Mouse (Mus musculus): ENCODE measurements around the gene Gprc5c. TPM values are rescaled to one million over a fixed set of nuclear protein-coding genes. Genes with fewer than 3 reads are reported as not detected.
A peak's percentile ranks its signal among the peaks of the same experiment; 100 is the strongest.

Gprc5c gene
- polyA plus RNA-seq, 1 experiment from 2014 or later: 23.0 TPM

DNA sequence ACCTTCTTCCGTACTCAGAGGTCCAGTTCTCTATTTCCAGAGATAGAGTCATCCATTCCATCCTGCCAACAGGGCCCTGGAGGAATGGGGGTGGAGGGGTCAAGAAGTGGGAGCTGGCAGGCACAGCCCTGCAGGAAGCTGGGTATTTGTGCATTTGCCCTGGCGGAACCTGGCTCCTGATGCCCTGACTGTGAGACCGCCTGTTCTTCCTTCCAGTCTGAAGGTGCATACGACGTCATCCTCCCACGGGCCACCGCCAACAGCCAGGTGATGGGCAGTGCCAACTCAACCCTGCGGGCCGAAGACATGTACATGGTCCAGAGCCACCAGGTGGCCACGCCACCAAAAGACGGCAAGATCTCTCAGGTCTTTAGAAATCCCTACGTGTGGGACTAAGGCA, 17.3 kb downstream of the Gprc5c start:
- WGBS (ENCODE audit: insufficient replicate concordance): 82% methylated on average over 12 of the region's 12 CpGs

GRCm38 (mm10) chr11:114869787-114870186, 18.8 kb downstream of the Gprc5c start:
- H3K4me2 ChIP-seq: no peak overlapping the region
- H3K27me3 ChIP-seq (ENCODE audit: control insufficient read depth, insufficient read depth, low read length): no peaks in the 10 kb centered on the region
- H3K9me3 ChIP-seq (replicated peaks; ENCODE audit: control insufficient read depth, low read length): no peaks in the 10 kb centered on the region
- peaks cover 7% of the 10 kb centered on the region; the same call in 1 of the 2 replicates for H3K36me3 ChIP-seq (ENCODE audit: control insufficient read depth, insufficient read depth, low read length)
- ATAC-seq (replicated peaks; ENCODE audit: insufficient number of reproducible peaks, low FRiP score, low TSS enrichment): no peak
- no peak overlapping the region for H3K4me3 ChIP-seq (ENCODE audit: low read depth, low read length)
- no peak overlapping the region for H3K9ac ChIP-seq (ENCODE audit: low read depth, low read length)
- peaks cover 34% of the 10 kb centered on the region for H3K4me1 ChIP-seq (ENCODE audit: control insufficient read depth, insufficient read depth, low read length)
- 85% methylated on average over 1 of the region's 1 CpGs for WGBS (ENCODE audit: insufficient replicate concordance)
- no peak overlapping the region for H3K27ac ChIP-seq (ENCODE audit: low read depth, low read length)

More for the DNA sequence above, 17.3 kb downstream of the Gprc5c start:
- Histone ChIP-seq H3K9me3 (replicated peaks; ENCODE audit: control insufficient read depth, low read length) (no peaks in the 10 kb centered on the region), H3K4me1 (ENCODE audit: control insufficient read depth, insufficient read depth, low read length) (peaks cover 29% of the 10 kb centered on the region), H3K27me3 (ENCODE audit: control insufficient read depth, insufficient read depth, low read length) (no peaks in the 10 kb centered on the region), H3K4me2 (no peak overlapping the region), H3K36me3 (ENCODE audit: control insufficient read depth, insufficient read depth, low read length) (peaks cover 11% of the 10 kb centered on the region; the same call in 1 of the 2 replicates), H3K27ac (ENCODE audit: low read depth, low read length) (no peak overlapping the region), H3K9ac (ENCODE audit: low read depth, low read length) (no peak overlapping the region), H3K4me3 (ENCODE audit: low read depth, low read length) (no peak overlapping the region)
- no peak for ATAC-seq (replicated peaks; ENCODE audit: insufficient number of reproducible peaks, low FRiP score, low TSS enrichment)

DNA sequence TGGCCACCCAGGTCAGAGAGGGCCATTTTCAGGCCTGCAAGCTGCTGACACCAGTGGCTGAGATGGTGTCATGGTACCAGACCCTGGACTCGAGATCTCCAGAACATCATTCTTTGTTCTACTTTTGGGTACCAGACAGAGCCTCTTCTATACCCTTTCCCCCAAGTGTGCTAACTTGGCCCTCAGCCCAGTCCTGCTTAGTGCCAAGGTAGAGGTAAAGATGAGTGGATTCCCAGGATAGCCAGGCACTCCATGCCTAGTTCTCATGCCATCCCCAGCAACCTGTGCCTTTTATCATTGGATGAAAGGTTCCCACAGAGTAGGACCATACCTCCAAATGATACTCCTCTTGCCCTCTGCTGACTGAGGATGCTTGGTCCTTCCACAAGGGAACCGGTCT, 20.6 kb downstream of the Gprc5c start:
- H3K4me3 ChIP-seq (ENCODE audit: low read depth, low read length): no peak overlapping the region
- WGBS (ENCODE audit: insufficient replicate concordance): 87% methylated on average over 2 of the region's 2 CpGs
- no peak overlapping the region for H3K4me2 ChIP-seq
- H3K4me1 ChIP-seq (ENCODE audit: control insufficient read depth, insufficient read depth, low read length): peaks cover 37% of the 10 kb centered on the region
- H3K36me3 ChIP-seq (ENCODE audit: control insufficient read depth, insufficient read depth, low read length): peaks cover 7% of the 10 kb centered on the region; the same call in 1 of the 2 replicates
- no peaks in the 10 kb centered on the region for H3K27me3 ChIP-seq (ENCODE audit: control insufficient read depth, insufficient read depth, low read length)
- H3K9ac ChIP-seq (ENCODE audit: low read depth, low read length): no peak overlapping the region
- no peaks in the 10 kb centered on the region for H3K9me3 ChIP-seq (replicated peaks; ENCODE audit: control insufficient read depth, low read length)
- H3K27ac ChIP-seq (ENCODE audit: low read depth, low read length): no peak overlapping the region
- ATAC-seq (replicated peaks; ENCODE audit: insufficient number of reproducible peaks, low FRiP score, low TSS enrichment): no peak

DNA sequence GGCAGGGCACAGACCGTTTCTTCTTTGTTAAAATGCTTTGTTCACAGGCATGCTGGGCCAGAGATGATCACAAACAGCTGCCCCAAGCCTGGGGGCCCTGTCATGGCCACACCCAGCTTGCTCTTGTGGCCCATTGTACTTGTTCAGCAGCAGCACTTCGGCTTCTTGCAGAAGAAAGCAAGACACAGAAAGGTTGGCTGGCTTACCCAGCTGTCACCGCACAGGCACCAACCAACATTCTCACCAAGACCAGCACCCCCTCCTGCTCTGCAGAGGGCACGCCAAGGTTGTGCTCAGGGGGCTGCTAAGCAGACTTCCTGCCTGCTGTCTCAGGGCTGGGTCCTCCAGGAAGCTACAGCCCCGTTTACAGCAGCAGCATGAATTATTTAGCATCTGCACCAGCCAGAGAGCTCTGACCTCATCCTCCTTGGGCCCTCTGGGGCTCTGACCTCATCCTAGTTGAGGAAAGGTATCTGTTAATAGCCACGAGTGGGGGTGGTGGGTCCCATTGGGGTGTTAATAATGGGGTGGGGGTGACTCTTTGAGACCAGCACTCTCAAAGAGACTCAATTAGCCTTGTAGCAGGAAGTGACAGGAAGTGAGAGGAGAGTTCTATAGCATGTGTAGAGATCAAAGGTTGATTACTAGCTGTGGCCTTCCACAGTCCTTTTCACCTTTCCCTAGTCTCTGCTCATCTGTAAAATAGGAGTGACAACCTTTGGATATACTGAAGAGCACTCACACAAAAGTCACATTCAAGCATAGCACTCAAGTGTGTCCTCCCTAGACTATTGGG, 22.3 kb downstream of the Gprc5c start:
- no peak overlapping the region; the same call in 1 of the 2 replicates for H3K9ac ChIP-seq (ENCODE audit: low read depth, low read length)
- H3K4me2 ChIP-seq: no peak overlapping the region
- ATAC-seq (replicated peaks; ENCODE audit: insufficient number of reproducible peaks, low FRiP score, low TSS enrichment): no peak
- H3K27ac ChIP-seq (ENCODE audit: low read depth, low read length): peak overlapping the region; percentile 23
- 20% methylated on average over 6 of the region's 6 CpGs for WGBS (ENCODE audit: insufficient replicate concordance)
- no peaks in the 10 kb centered on the region for H3K27me3 ChIP-seq (ENCODE audit: control insufficient read depth, insufficient read depth, low read length)
- H3K9me3 ChIP-seq (replicated peaks; ENCODE audit: control insufficient read depth, low read length): no peaks in the 10 kb centered on the region
- peaks cover 7% of the 10 kb centered on the region; the same call in 1 of the 2 replicates for H3K36me3 ChIP-seq (ENCODE audit: control insufficient read depth, insufficient read depth, low read length)
- no peak overlapping the region for H3K4me3 ChIP-seq (ENCODE audit: low read depth, low read length)
- peaks cover 22% of the 10 kb centered on the region for H3K4me1 ChIP-seq (ENCODE audit: control insufficient read depth, insufficient read depth, low read length)

DNA sequence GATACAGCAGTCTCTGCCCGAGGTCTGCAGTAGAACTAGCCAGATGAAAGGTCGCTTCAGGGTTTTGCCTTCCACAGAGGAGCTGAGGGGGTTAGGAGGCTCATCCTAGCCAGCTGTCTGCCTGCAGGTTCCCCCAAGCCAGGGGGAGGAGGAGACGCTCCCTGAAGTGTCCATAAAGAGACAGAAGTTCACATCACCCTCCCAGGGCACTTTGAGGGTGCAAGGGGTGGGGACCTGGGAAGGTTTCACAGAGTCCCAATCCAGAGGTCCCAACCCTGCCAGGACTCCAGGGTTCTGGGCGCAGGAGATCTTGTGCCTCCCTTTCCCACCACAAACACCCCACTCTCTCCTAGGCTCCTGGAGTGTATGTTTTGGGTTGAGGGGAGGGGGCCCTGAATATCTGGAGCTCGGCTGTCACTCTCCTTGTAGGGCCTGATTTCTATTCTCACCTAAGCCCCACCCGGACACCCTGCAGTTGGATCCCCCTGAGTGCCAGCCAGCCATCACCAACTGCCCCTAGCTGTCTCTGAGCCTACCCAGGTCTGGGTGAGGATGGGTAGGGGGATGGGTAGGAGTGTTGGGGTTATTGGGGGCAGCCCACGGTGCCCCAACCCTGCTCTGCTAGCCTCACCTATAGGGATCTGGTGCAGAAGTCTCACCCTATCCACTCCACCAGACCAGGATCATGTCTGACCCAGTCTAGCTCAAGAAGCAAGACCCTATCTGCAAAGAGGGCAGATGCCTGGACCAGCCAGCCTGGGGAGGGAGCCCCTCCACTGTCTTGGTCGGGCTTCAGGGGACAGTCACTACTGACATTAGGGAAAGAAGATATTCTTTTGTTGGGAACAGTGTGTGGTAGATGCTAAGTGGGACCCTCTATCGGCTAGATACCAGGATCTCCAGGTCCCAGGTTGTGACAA, 23.5 kb downstream of the Gprc5c start:
- Histone ChIP-seq H3K9me3 (replicated peaks; ENCODE audit: control insufficient read depth, low read length) (no peaks in the 10 kb centered on the region), H3K27ac (ENCODE audit: low read depth, low read length) (no peak overlapping the region), H3K9ac (ENCODE audit: low read depth, low read length) (no peak overlapping the region), H3K4me3 (ENCODE audit: low read depth, low read length) (no peak overlapping the region), H3K4me2 (no peak overlapping the region), H3K36me3 (ENCODE audit: control insufficient read depth, insufficient read depth, low read length) (peaks cover 3% of the 10 kb centered on the region; the same call in 1 of the 2 replicates), H3K4me1 (ENCODE audit: control insufficient read depth, insufficient read depth, low read length) (peaks cover 22% of the 10 kb centered on the region), H3K27me3 (ENCODE audit: control insufficient read depth, insufficient read depth, low read length) (no peaks in the 10 kb centered on the region)
- ATAC-seq (replicated peaks; ENCODE audit: insufficient number of reproducible peaks, low FRiP score, low TSS enrichment): no peak
- WGBS (ENCODE audit: insufficient replicate concordance): 41% methylated on average over 9 of the region's 9 CpGs

GRCm38 (mm10) chr11:114875301-114875801, 24.4 kb downstream of the Gprc5c start:
- 15% methylated on average over 9 of the region's 9 CpGs for WGBS (ENCODE audit: insufficient replicate concordance)
- H3K9ac ChIP-seq (ENCODE audit: low read depth, low read length): no peak overlapping the region
- no peaks in the 10 kb centered on the region for H3K9me3 ChIP-seq (replicated peaks; ENCODE audit: control insufficient read depth, low read length)

DNA sequence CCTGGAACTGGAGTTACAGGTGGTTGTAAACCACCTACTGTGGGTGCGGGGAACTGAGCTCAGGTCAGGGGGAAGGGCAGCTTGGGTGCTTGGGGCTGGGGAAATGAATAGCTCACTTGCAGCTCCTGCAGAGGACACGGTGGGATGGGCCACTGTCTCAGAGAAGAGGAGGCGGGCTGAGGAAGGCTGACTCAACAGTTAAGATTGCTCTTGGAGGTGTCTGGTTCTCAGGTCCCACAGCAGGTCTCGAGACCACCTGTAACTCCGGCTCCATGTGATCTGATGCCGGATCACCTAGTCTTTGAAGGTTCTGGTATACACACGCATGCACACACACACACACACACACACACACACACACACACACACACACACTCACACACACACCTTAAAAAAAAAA, 25.2 kb downstream of the Gprc5c start:
- Histone ChIP-seq H3K36me3 (ENCODE audit: control insufficient read depth, insufficient read depth, low read length) (no peaks in the 10 kb centered on the region), H3K27ac (ENCODE audit: low read depth, low read length) (no peak overlapping the region), H3K9ac (ENCODE audit: low read depth, low read length) (no peak overlapping the region), H3K9me3 (replicated peaks; ENCODE audit: control insufficient read depth, low read length) (no peaks in the 10 kb centered on the region), H3K27me3 (ENCODE audit: control insufficient read depth, insufficient read depth, low read length) (no peaks in the 10 kb centered on the region), H3K4me1 (ENCODE audit: control insufficient read depth, insufficient read depth, low read length) (peaks cover 22% of the 10 kb centered on the region), H3K4me2 (no peak overlapping the region), H3K4me3 (ENCODE audit: low read depth, low read length) (no peak overlapping the region)
- WGBS (ENCODE audit: insufficient replicate concordance): 45% methylated on average over 7 of the region's 7 CpGs
- ATAC-seq (replicated peaks; ENCODE audit: insufficient number of reproducible peaks, low FRiP score, low TSS enrichment): no peak

More at GRCm38 (mm10) chr11:114875301-114875801, 24.4 kb downstream of the Gprc5c start:
- Histone ChIP-seq H3K36me3 (ENCODE audit: control insufficient read depth, insufficient read depth, low read length) (peaks cover 1% of the 10 kb centered on the region; the same call in 1 of the 2 replicates), H3K27me3 (ENCODE audit: control insufficient read depth, insufficient read depth, low read length) (no peaks in the 10 kb centered on the region), H3K4me1 (ENCODE audit: control insufficient read depth, insufficient read depth, low read length) (peaks cover 22% of the 10 kb centered on the region), H3K4me3 (ENCODE audit: low read depth, low read length) (no peak overlapping the region), H3K27ac (ENCODE audit: low read depth, low read length) (no peak overlapping the region), H3K4me2 (no peak overlapping the region)
- ATAC-seq (replicated peaks; ENCODE audit: insufficient number of reproducible peaks, low FRiP score, low TSS enrichment): no peak

GRCm38 (mm10) chr11:114876621-114877020, 25.7 kb downstream of the Gprc5c start:
- no peak overlapping the region for H3K9ac ChIP-seq (ENCODE audit: low read depth, low read length)
- H3K4me3 ChIP-seq (ENCODE audit: low read depth, low read length): no peak overlapping the region
- H3K9me3 ChIP-seq (replicated peaks; ENCODE audit: control insufficient read depth, low read length): no peaks in the 10 kb centered on the region
- 42% methylated on average over 2 of the region's 2 CpGs for WGBS (ENCODE audit: insufficient replicate concordance)
- no peak overlapping the region for H3K4me2 ChIP-seq
- peaks cover 22% of the 10 kb centered on the region for H3K4me1 ChIP-seq (ENCODE audit: control insufficient read depth, insufficient read depth, low read length)
- H3K27ac ChIP-seq (ENCODE audit: low read depth, low read length): no peak overlapping the region
- no peak for ATAC-seq (replicated peaks; ENCODE audit: insufficient number of reproducible peaks, low FRiP score, low TSS enrichment)
- H3K27me3 ChIP-seq (ENCODE audit: control insufficient read depth, insufficient read depth, low read length): no peaks in the 10 kb centered on the region
- no peaks in the 10 kb centered on the region for H3K36me3 ChIP-seq (ENCODE audit: control insufficient read depth, insufficient read depth, low read length)
